Mouse (Mus musculus): ENCODE measurements at regions not wholly inside any gene's neighbourhood (a gene's known extent, or its start where the extent isn't known, plus 50 kb on each side); places are given as distances from the start of the nearest gene placed in this dataset.

- Histone ChIP-seq H3K9ac (no peak overlapping the region), H3K4me1 (replicated peaks) (peaks cover 9% of the 10 kb centered on the region), H3K27ac (no peak overlapping the region), H3K4me2 (replicated peaks) (no peak overlapping the region; the same call in 1 of the 2 replicates), H3K4me3 (replicated peaks) (no peak overlapping the region), H3K27me3 (replicated peaks) (no peaks in the 10 kb centered on the region), H3K36me3 (no peaks in the 10 kb centered on the region), H3K9me3 (no peaks in the 10 kb centered on the region)
- 12% methylated on average over 20 of the region's 20 CpGs for WGBS
- peak; percentile 20; the same call in 1 of the 2 replicates for ATAC-seq
Observed at GRCm38 (mm10) chr5:148820476-148820875, 108.6 kb downstream of the Katnal1 start.

DNA sequence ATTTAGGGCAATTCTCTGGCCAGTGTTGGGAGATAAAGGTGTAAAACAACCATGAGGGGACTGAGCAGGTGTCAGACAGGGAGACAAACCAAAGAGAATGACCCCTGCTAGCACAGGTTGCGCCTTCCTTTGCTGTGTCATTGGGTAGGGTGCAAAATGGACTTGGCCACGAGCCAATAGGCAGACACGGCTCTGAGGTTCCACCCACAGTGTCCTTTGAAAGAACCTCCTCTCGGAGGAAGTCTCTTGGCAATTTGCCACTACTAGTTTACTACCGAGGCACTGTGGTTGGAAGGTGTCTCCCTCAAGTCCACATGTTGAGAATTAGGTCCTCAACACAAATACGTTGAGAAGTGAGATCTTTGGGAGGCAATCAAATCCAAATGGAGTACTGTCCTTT lies 109.7 kb downstream of the Katnal1 start:
- H3K4me2 ChIP-seq (replicated peaks): no peak overlapping the region
- no peak overlapping the region for H3K27ac ChIP-seq
- 35% methylated on average over 6 of the region's 6 CpGs for WGBS
- no peak overlapping the region for H3K9ac ChIP-seq
- H3K4me3 ChIP-seq (replicated peaks): no peak overlapping the region
- H3K4me1 ChIP-seq (replicated peaks): peaks cover 9% of the 10 kb centered on the region
- no peaks in the 10 kb centered on the region for H3K27me3 ChIP-seq (replicated peaks)
- ATAC-seq: peak; percentile 68
- H3K36me3 ChIP-seq: no peaks in the 10 kb centered on the region
- H3K9me3 ChIP-seq: no peaks in the 10 kb centered on the region

GRCm38 (mm10) chr5:148818746-148819145 lies 110.4 kb downstream of the Katnal1 start:
- H3K27ac ChIP-seq: no peak overlapping the region
- H3K9ac ChIP-seq: no peak overlapping the region
- peaks cover 9% of the 10 kb centered on the region for H3K4me1 ChIP-seq (replicated peaks)
- no peaks in the 10 kb centered on the region for H3K36me3 ChIP-seq
- H3K4me2 ChIP-seq (replicated peaks): no peak overlapping the region
- WGBS: 57% methylated on average over 2 of the region's 2 CpGs
- no peak overlapping the region for H3K4me3 ChIP-seq (replicated peaks)
- no peaks in the 10 kb centered on the region for H3K9me3 ChIP-seq
- no peak for ATAC-seq
- no peaks in the 10 kb centered on the region for H3K27me3 ChIP-seq (replicated peaks)

GRCm38 (mm10) chr5:148812840-148813239 lies 116.3 kb downstream of the Katnal1 start:
- H3K4me3 ChIP-seq (replicated peaks): no peak overlapping the region
- H3K4me2 ChIP-seq (replicated peaks): no peak overlapping the region
- H3K27me3 ChIP-seq (replicated peaks): no peaks in the 10 kb centered on the region
- H3K9me3 ChIP-seq: no peaks in the 10 kb centered on the region
- no peak overlapping the region for H3K9ac ChIP-seq
- H3K4me1 ChIP-seq (replicated peaks): peaks cover 19% of the 10 kb centered on the region
- WGBS: 76% methylated on average over 9 of the region's 9 CpGs
- H3K27ac ChIP-seq: no peak overlapping the region
- no peaks in the 10 kb centered on the region for H3K36me3 ChIP-seq
- ATAC-seq: no peak

- Histone ChIP-seq H3K27ac (no peak overlapping the region), H3K27me3 (replicated peaks) (no peaks in the 10 kb centered on the region), H3K36me3 (no peaks in the 10 kb centered on the region), H3K9ac (no peak overlapping the region), H3K9me3 (no peaks in the 10 kb centered on the region), H3K4me2 (replicated peaks) (no peak overlapping the region), H3K4me3 (replicated peaks) (no peak overlapping the region), H3K4me1 (replicated peaks) (peaks cover 19% of the 10 kb centered on the region)
- ATAC-seq: 0 out of 2 replicates have a peak, but pooled peaks have one; percentile 36
- WGBS: 23% methylated on average over 13 of the region's 13 CpGs
Observed at GRCm38 (mm10) chr5:148812016-148812415, 117.1 kb downstream of the Katnal1 start.

DNA sequence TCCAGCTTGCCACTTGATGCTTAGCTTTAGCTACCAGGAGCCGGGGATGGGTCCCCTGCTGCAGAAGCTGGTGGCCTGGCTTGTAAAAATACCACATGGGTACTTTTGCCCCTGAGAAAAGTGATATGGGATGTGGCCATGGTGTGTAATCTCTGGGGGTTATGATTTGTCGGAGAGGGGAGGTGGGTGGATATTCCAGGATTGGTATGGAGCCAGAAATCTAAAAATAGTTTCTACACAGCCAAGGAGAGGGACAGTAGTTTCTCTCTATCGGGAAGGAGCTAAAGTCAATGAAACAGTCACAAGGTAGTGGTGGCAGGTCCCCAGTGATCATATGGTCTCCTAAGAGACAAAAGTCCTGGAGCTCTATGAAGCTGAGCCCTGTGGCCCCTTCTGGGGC lies 119.6 kb downstream of the Katnal1 start:
- Histone ChIP-seq H3K36me3 (no peaks in the 10 kb centered on the region), H3K4me1 (replicated peaks) (peaks cover 19% of the 10 kb centered on the region), H3K9me3 (no peaks in the 10 kb centered on the region), H3K9ac (no peak overlapping the region), H3K27ac (0 out of 2 replicates have a peak overlapping the region, but pooled peaks have one; percentile 22), H3K4me2 (replicated peaks) (no peak overlapping the region), H3K27me3 (replicated peaks) (no peaks in the 10 kb centered on the region), H3K4me3 (replicated peaks) (no peak overlapping the region)
- 45% methylated on average over 3 of the region's 3 CpGs for WGBS
- no peak for ATAC-seq

- Histone ChIP-seq H3K4me1 (replicated peaks) (peaks cover 19% of the 10 kb centered on the region), H3K27me3 (replicated peaks) (no peaks in the 10 kb centered on the region), H3K9me3 (no peaks in the 10 kb centered on the region), H3K27ac (no peak overlapping the region), H3K4me2 (replicated peaks) (0 out of 2 replicates have a peak overlapping the region, but pooled peaks have one; percentile 1), H3K36me3 (no peaks in the 10 kb centered on the region), H3K4me3 (replicated peaks) (no peak overlapping the region), H3K9ac (no peak overlapping the region)
- 17% methylated on average over 10 of the region's 10 CpGs for WGBS
- ATAC-seq: no peak
Observed at GRCm38 (mm10) chr5:148809055-148809454, 120.1 kb downstream of the Katnal1 start.

DNA sequence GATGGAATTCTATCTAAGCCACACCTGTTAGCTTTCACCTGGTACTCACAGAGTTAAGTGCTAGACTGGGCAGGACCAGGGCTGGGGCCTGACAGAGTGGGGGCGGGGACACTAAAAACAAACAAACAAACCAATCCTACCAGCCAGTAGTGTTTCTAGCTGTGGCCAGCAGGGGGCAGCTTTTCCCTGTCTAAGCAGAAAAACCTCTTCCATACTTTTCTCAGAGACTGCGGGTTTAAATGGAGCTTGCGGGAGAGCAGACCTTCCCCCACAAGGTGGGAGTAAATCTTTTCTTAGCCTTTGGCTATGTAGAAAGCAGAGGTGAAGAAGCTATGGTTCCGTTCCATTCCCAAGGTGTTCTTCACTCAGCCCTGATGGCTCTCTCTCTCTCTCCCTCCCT lies 120.7 kb downstream of the Katnal1 start:
- WGBS: 8% methylated on average over 4 of the region's 4 CpGs
- Histone ChIP-seq H3K4me1 (replicated peaks) (peaks cover 19% of the 10 kb centered on the region), H3K4me3 (replicated peaks) (no peak overlapping the region), H3K36me3 (no peaks in the 10 kb centered on the region), H3K4me2 (replicated peaks) (no peak overlapping the region), H3K27me3 (replicated peaks) (no peaks in the 10 kb centered on the region), H3K27ac (no peak overlapping the region), H3K9me3 (no peaks in the 10 kb centered on the region), H3K9ac (no peak overlapping the region)
- ATAC-seq: peak; percentile 61; the same call in 1 of the 2 replicates

DNA sequence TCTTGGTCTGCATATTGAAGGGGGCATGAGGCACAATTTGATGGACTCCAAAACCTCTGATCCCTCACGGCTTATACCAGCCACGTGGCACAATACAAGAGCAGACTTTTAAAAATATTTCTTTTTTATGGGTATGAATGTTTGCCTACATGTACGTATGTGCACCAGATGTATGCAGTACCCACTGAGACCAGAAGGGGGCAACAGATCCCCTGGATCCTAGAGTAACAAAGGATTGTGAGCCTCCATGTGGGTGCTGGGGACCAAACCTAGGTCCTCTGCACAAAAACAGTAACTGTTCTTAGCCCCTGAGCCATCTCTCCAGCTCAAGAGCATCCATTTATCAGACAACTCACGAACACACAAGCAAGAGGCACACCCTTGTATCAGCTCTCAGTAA lies 121.5 kb downstream of the Katnal1 start:
- H3K4me1 ChIP-seq (replicated peaks): peaks cover 19% of the 10 kb centered on the region
- H3K9me3 ChIP-seq: no peaks in the 10 kb centered on the region
- H3K36me3 ChIP-seq: no peaks in the 10 kb centered on the region
- H3K9ac ChIP-seq: no peak overlapping the region
- H3K4me2 ChIP-seq (replicated peaks): no peak overlapping the region
- no peaks in the 10 kb centered on the region for H3K27me3 ChIP-seq (replicated peaks)
- no peak overlapping the region for H3K27ac ChIP-seq
- no peak for ATAC-seq
- no peak overlapping the region for H3K4me3 ChIP-seq (replicated peaks)
- WGBS: 96% methylated on average over 4 of the region's 4 CpGs

DNA sequence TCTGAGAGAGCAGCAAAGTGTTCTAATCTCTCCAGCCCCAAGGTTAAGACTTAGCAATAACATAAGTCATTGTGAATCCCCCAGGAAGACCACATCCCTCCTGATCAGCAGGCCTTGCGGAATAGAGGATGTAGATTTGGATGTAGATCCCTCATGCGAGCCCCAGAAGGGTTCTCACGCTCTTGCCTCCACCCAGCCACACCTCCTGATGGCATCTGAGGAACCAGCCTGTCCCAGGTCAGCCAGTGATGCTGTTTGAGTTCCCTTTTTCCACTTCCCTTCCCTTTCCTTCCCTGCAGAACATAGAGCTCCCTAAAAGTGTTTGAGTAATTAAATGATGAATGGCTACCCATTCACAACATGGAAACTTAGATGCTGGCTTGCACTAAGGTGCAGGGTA lies 124.1 kb downstream of the Katnal1 start:
- no peak overlapping the region for H3K27ac ChIP-seq
- H3K9me3 ChIP-seq: no peaks in the 10 kb centered on the region
- no peak for ATAC-seq
- no peaks in the 10 kb centered on the region for H3K27me3 ChIP-seq (replicated peaks)
- WGBS: 49% methylated on average over 3 of the region's 3 CpGs
- H3K4me1 ChIP-seq (replicated peaks): peaks cover 13% of the 10 kb centered on the region
- no peak overlapping the region for H3K9ac ChIP-seq
- H3K4me2 ChIP-seq (replicated peaks): no peak overlapping the region
- no peak overlapping the region for H3K4me3 ChIP-seq (replicated peaks)
- no peaks in the 10 kb centered on the region for H3K36me3 ChIP-seq

DNA sequence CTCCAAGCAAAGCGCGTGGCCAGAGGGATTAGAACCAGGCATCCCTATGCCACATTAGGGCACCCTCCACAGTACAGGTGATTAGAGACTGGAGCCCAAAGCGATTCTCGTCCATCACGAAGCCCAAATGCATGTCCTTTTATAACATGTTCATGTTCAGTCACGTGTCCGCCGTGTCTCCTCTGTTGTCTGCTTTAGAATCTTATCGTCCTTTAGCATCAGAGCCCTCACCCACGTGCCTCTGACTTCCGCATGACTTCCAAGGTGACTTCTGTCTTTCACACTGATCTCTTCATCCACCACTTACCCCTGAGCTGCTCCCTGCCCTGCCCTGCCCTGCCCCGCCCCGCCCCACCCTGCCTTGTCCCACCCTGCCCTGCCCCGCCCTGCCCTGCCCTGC lies 125.3 kb downstream of the Katnal1 start:
- Histone ChIP-seq H3K9ac (no peak overlapping the region), H3K4me1 (replicated peaks) (no peaks in the 10 kb centered on the region; the same call in 1 of the 2 replicates), H3K9me3 (no peaks in the 10 kb centered on the region), H3K27ac (no peak overlapping the region), H3K27me3 (replicated peaks) (no peaks in the 10 kb centered on the region), H3K4me3 (replicated peaks) (no peak overlapping the region), H3K36me3 (no peaks in the 10 kb centered on the region), H3K4me2 (replicated peaks) (no peak overlapping the region)
- 85% methylated on average over 13 of the region's 14 CpGs for whole genome bisulfite sequencing
- peak; percentile 32; the same call in 1 of the 2 replicates for ATAC-seq

DNA sequence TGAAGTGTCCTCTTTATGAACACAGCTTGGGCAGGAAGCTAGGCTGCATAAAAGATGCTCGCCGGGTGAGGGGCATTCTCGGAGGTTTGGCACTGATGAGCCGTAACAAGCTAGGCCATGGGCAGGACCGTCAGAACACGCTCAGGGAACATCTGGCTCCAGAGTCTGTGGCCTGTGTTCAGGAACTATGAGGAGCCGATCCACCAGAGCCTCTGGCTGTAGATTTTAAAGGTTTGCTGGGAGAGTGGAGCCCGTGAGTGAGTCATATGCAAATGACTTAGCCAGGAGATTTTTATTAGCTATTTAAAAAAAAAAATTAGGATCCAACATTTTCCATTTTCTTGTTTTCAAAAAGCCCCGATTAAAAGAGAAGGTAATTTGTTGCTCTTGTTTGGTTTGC lies 126.4 kb downstream of the Katnal1 start:
- Histone ChIP-seq H3K27ac (no peak overlapping the region), H3K9me3 (no peaks in the 10 kb centered on the region), H3K27me3 (replicated peaks) (no peaks in the 10 kb centered on the region), H3K4me1 (replicated peaks) (no peaks in the 10 kb centered on the region), H3K4me3 (replicated peaks) (no peak overlapping the region), H3K4me2 (replicated peaks) (no peak overlapping the region), H3K36me3 (no peaks in the 10 kb centered on the region), H3K9ac (no peak overlapping the region)
- no peak for ATAC-seq
- WGBS: 83% methylated on average over 9 of the region's 9 CpGs

DNA sequence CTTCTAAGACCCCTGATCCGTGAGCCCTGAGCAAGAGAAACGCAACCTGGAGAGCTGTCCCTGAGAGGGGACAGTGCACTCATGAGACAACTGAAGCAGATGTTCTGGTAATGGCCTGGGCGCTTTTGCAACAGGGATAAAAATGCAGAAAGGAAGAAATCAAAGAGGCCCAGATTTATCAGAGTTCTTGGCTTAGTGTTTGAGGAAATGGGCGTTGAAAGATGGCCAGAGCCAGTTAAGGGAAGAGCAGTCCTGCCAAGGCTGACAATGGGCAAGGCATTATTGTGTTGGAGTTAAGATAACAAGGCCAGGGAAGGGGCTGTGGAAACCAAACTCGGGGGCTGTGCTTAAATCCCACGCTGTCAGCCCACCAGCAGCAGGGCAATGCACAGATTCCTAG lies 130.6 kb downstream of the Katnal1 start:
- WGBS: 66% methylated on average over 6 of the region's 6 CpGs
- Histone ChIP-seq H3K27ac (no peak overlapping the region), H3K36me3 (no peaks in the 10 kb centered on the region), H3K27me3 (replicated peaks) (no peaks in the 10 kb centered on the region), H3K4me1 (replicated peaks) (peaks cover 7% of the 10 kb centered on the region), H3K9me3 (no peaks in the 10 kb centered on the region), H3K9ac (no peak overlapping the region), H3K4me3 (replicated peaks) (no peak overlapping the region), H3K4me2 (replicated peaks) (no peak overlapping the region)
- ATAC-seq: no peak

Data from intestine, embryonic 15.5 days (tissue).